Mouse (Mus musculus): ENCODE results near the gene Ttll4.

DNA sequence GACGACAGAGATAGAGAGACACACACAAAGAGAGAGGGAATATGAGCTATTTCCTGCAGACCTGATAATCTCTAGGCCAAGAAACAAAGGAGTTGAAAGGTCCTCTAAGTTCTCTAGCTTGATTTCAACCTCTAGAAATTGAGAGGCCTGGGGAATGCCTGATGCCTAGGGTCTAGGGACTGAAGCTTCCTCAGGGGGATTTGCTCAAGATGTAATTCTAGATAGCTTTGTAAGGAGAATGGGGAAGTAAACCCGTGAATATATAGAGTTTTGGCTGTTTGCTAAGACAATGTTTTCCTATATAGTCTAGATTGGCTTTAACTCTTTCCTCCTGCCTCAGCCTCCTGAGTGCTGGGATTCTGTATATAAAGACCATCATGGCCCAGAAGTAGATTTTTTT is 53.4 kb downstream of the Ttll4 start:
- no peak for TF ChIP-seq CTCF (IDR thresholded peaks at IDR 0.05; ENCODE audit: low read depth)
- no peak for TF ChIP-seq EP300 (IDR thresholded peaks at IDR 0.05; ENCODE audit: low read depth)
